Mouse (Mus musculus): ENCODE measurements at regions not wholly inside any gene's neighbourhood (a gene's known extent, or its start where the extent isn't known, plus 50 kb on each side); places are given as distances from the start of the nearest gene placed in this dataset.
A peak's percentile ranks its signal among the peaks of the same experiment; 100 is the strongest.
"Not testable (repeated sequence)": the region's sequence is repeated elsewhere in the genome, so short reads cannot be mapped to it uniquely, and the experiment has no call there.

DNA sequence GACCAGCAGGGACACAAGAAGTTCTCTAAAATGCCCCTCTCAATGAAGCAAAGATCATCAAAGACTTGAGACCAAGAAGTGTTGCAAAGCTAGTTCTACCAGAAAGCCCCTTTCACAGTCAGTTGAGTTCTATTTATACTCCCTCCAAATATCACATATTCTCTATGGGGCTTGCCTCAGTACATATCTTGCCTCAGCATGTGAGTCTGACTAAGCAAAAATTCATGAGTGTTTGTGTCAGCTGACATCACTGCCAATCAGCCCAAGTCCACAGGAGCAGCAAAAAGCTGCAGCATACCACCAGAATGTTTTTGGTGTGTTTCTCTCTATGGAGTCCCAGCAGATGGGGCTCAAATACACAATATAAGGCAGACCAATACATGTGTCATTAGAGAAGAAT lies 631.6 kb downstream of the Rpia start:
- DNase-seq (ENCODE audit: low spot score in 2 of 2) = no peak

DNA sequence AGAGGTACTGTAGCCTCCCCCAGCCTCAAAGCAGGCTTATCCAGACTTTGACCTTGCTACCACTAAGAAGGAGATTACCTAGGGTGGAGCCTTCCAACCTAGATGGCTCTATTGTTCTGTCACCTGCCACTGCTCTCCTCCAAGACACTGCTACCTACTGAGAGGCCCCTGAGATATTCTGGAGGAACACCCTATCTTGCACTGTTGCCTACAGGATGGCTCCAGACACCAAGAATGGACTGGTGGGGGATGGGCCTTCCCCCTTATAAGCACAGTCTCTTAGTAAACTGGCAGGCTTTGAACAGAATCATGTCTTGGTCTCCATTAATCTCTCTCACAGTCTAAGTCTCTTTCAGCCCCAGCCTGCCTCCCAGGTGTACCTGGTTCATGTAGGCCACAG lies 636.3 kb downstream of the Rpia start:
- not testable (repeated sequence) for DNase-seq (ENCODE audit: low spot score in 2 of 2)

GRCm38 (mm10) chr6:70151098-70151838 lies 640.8 kb downstream of the Rpia start:
- not testable (repeated sequence) for DNase-seq (ENCODE audit: low spot score in 2 of 2)

- DNase-seq (ENCODE audit: low spot score in 2 of 2) = no peak
Observed at GRCm38 (mm10) chr6:70146986-70147385, 645.0 kb downstream of the Rpia start.

DNA sequence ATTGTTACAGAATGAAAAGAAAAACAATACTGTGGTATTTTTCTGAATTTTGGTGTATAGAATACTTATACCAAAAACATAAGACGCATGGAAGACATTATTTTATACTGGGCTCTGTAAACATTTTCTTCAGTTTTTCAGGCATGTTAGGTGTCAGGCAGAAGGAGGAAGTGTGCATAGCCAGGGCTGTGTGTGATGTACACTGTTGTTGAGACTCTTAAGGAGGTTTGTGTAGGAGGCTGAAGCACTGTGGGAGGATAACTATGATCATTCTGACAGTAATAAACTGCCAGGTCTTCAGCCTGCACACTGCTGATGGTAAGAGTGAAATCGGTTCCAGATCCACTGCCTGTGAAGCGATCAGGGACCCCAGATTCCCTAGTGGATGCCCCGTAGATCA lies 648.7 kb downstream of the Rpia start:
- DNase-seq (ENCODE audit: low spot score in 2 of 2) = not testable (repeated sequence)

GRCm38 (mm10) chr6:70116811-70117210 lies 675.2 kb downstream of the Rpia start:
- peak in 1 of 2 experiments; percentile 4 for DNase-seq (ENCODE audit: low spot score in 2 of 2)

DNA sequence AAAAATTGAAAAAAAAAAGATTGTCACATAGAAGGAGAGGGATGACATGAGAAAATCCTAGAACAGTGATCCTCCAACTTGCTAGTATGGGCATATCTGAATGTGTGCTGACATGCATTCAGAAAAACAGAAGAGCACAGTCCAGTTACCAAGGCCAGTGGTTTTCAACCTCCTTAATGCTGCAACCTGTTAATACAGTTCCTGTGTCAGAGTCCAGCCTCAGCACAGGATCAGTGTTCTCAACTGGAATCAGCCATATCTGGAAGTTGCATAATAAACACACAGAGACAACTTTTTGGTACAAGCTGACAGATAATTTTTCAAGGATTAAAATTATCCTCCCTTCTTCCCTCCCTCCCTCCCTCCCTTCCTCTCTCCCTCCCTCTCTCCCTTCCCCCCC lies 680.1 kb downstream of the Rpia start:
- no peak for DNase-seq (ENCODE audit: low spot score in 2 of 2)

DNA sequence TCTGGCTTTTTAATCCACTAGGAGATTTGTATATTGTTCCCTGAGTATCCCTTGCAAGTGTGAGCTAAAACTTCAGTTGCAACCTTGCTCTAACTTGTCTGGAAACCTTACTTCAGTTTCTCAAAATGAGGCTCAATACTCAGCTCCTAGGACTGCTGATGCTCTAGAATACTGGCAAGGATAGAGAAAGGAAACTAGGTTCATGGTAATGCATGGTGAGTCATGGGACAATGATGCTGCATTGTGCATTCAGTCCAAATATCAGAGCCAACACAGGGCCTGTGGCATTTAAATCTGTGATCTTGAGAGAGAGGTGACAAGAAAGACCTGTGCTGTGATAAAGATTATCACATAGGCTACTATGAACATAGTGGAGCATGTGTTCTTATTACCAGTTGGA lies 682.6 kb downstream of the Rpia start:
- not testable (repeated sequence) for DNase-seq (ENCODE audit: low spot score in 2 of 2)

DNA sequence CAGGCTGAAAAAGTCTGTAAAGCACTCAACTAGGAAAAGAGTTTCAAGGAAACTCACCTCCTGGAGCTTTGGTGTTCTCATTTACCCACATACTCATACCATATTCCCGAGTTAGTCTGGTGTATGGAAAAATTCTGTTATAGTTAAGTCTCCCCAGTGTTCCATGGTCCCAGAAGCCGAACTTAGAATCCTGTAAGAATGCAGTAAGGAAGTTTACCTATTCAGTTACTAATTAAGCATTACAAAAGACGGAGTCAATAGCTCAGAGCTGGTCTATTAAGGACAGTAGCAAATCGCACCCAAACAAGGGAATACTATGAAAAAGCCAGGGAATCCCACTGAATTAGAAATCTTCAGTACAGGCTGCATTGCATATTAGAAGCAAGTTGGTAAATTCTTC lies 688.3 kb downstream of the Rpia start:
- no peak for DNase-seq (ENCODE audit: low spot score in 2 of 2)

GRCm38 (mm10) chr6:70103174-70103573 lies 688.9 kb downstream of the Rpia start:
- DNase-seq (ENCODE audit: low spot score in 2 of 2) = not testable (repeated sequence)

DNA sequence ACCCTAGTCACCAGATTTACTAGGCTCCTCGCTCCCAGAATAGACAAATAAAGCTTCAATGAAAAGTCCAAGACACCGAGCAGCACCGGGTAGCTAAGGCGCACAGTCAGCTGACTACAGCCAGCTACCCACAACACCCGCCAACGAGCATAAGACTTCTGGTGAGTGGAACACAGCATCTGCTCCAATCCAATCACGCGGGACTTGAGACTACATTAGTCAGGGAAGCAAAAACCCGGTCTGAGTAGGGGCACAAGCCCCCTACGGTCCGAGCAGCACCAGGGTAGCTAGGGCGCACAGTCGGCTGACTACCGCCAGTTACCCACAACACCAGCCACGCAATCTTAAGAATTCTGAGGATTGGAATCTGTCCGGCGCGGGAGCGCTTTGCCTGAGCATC lies 704.0 kb downstream of the Rpia start:
- DNase-seq (ENCODE audit: low spot score in 2 of 2) = no peak

DNA sequence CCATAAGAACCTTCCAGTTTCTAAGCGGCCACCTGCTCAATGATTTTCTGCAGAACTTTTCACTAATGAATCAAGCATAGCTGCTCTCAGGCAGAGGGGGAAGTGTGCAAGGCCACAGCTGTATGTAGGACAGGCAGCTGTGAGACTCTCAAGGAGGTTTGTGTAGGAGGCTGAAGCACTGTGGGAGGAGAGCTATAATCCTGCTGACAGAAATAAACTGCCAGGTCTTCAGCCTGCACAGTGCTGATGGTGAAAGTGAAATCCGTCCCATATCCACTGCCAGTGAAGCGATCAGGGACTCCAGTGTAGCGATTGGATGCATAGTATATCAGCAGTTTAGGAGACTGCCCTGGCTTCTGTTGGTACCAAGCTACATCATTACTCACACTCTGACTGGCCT lies 718.2 kb downstream of the Rpia start:
- no peak for DNase-seq (ENCODE audit: low spot score in 2 of 2)

DNA sequence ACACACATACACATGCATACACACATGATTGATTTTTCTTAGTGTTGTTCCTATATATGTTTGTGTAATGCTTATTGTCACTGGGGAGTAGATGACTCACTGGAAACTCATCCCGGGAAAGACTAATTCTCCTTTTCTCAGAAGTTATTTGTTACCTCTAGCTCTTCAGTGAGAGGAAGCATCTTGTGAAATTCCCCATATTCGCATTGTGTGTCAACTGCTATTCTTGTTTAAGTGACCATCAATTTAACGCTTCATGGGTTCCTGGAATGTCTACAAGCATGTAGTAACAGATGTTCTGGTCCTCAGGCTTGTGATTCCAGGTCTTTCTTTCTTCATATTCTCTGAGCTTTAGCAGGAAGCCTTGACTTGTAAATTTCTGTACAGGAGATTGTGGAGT lies 720.0 kb downstream of the Rpia start:
- DNase-seq (ENCODE audit: low spot score in 2 of 2) = no peak

- no peak for DNase-seq (ENCODE audit: low spot score in 2 of 2)
Observed at GRCm38 (mm10) chr6:70067716-70068415, 724.2 kb downstream of the Rpia start.

DNA sequence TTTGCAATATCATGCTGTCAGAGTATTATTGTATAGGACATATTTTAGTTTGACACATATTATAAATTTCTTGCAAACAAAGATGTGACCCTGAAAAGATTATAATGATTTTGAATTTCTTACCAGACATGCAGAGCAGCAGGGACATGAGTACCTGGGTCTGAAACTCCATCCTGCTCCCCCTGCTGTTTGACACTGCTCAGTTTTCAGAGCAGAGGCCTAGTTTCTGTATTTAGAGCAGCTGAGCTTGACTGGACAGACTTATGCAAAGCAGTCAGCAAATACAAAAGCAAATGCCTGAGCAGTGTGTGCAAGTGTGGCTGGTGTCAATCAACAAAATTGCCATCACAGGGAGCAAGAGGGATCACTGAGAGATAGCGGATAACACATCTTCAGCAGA lies 733.0 kb downstream of the Rpia start:
- no peak for DNase-seq (ENCODE audit: low spot score in 2 of 2)

DNA sequence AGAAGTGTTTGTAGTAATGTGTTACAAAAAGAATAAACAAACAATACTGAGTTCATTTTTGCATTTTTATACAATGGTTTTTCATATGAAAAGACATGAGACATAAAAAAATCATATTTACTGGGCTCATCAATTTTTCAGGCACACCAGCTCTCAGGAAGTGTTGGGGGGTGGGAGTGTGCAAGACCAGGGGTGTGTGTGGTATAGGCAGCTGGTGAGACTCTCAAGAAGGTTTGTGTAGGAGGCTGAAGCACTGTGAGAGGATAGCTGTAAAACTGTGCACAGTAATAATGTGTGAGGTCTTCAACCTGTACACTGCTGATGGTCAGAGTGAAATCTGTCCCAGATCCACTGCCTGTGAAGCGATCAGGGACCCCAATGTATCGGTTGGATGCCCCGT lies 733.7 kb downstream of the Rpia start:
- no peak for DNase-seq (ENCODE audit: low spot score in 2 of 2)

- DNase-seq (ENCODE audit: low spot score in 2 of 2) = no peak
Observed at GRCm38 (mm10) chr6:70040894-70041293, 751.1 kb downstream of the Rpia start.

DNA sequence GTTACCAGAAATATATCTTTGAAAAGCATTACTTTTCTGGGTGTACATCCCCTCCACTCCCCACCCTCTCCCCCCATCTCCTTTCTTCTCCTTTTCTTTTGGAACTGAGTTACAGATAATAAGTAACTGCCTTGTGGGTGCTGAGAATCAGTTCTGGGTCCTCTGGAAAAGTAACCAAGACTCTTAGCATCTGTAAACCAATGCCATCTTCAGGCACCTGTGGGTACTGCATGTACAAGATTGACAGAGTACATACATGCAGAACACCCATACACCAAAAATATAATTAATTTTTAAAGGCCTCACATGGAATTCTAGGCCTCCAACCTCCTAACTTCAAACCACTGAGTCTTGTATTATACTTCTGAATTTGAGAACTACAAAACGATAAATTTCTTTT lies 758.4 kb downstream of the Rpia start:
- no peak for DNase-seq (ENCODE audit: low spot score in 2 of 2)

GRCm38 (mm10) chr6:70011555-70011954 lies 780.5 kb downstream of the Rpia start:
- DNase-seq (ENCODE audit: low spot score in 2 of 2) = no peak

All from layer of hippocampus, adult 8-10 months (tissue).